Mouse (Mus musculus) heart, embryonic 12.5 days (tissue): Measurements from ENCODE around the gene Cacna1c. TPM values are rescaled to one million over a fixed set of nuclear protein-coding genes. Genes with fewer than 3 reads are reported as not detected.

Source experiments
- ATAC-seq: fragments of 200-750 bp; cut with Nextera tagmentation; 2 replicates; pipeline ENCODE4 v1.8.0; 2017; ENCODE audit warnings: moderate TSS enrichment, moderate library complexity; ENCODE audit not compliant: insufficient number of reproducible peaks, low FRiP score
- H3K27ac ChIP-seq: fragments of 300-500 bp; sonication (generic); 2 replicates; pipeline ENCODE4 v1.5.1; 2016; ENCODE audit warnings: mild to moderate bottlenecking, moderate library complexity; ENCODE audit not compliant: poor library complexity, severe bottlenecking
- H3K27me3 ChIP-seq: fragments of 300-500 bp; sonication (generic); replicated peaks from 2 replicates; pipeline ENCODE4 v1.6.1; 2016; ENCODE audit warnings: mild to moderate bottlenecking, moderate library complexity
- H3K36me3 ChIP-seq: fragments of 300-500 bp; sonication (generic); 2 replicates; pipeline ENCODE4 v1.6.1; 2016; ENCODE audit warnings: mild to moderate bottlenecking, moderate library complexity
- H3K4me1 ChIP-seq: fragments of 300-500 bp; sonication (generic); replicated peaks from 2 replicates; pipeline ENCODE4 v1.6.1; 2016; ENCODE audit warnings: mild to moderate bottlenecking
- H3K4me2 ChIP-seq: fragments of 300-500 bp; sonication (generic); 2 replicates; pipeline ENCODE4 v1.6.1; 2016; ENCODE audit warnings: mild to moderate bottlenecking, moderate library complexity
- H3K4me3 ChIP-seq: fragments of 300-500 bp; sonication (generic); 2 replicates; pipeline ENCODE4 v1.5.1; 2016; ENCODE audit warnings: mild to moderate bottlenecking
- H3K9ac ChIP-seq: fragments of 300-500 bp; sonication (generic); 2 replicates; pipeline ENCODE4 v1.6.1; 2016; ENCODE audit warnings: mild to moderate bottlenecking, moderate library complexity
- H3K9me3 ChIP-seq: fragments of 300-500 bp; sonication (generic); replicated peaks from 2 replicates; pipeline ENCODE4 v1.6.1; 2016; ENCODE audit warnings: mild to moderate bottlenecking, moderate library complexity
- WGBS: fragments of 180-500 bp; shearing (Covaris S2); methylation state at CpG from one replicate; pipeline ENCODE4 v1.1.7; 2016; 5-methylcytosine and 5-hydroxymethylcytosine counted together
- polyA plus RNA-seq: library from polyadenylated mRNA; unstranded; fragments of >200 nt; fragmentation: Nextera tagmentation; extraction: Ambion mirVana; gene quantifications from 2 replicates; pipeline ENCODE4 v1.2.1, GENCODE M21; 2016

Cacna1c gene
- polyA plus RNA-seq, 1 experiment from 2014 or later = 58.1 TPM

DNA sequence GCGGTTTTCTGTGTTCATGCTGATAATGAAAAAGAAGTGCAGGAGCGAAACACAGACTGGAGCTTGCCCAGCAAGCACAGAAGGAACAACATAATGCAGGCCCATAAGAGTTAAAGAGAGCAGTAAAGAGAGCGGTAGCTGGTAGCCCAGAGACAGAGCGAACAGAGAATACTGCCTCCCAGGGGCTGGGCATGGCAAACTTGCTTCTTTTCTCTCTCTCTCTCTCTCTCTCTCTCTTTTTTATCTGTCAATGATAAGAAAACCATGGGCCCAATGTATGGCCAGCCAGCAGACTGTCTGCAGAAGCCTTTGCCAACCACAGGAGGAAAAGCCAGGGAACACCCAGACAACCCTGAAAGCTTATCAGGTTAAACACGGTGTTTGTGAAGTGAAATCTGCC lies 365.4 kb downstream of the Cacna1c start:
- H3K27ac ChIP-seq = no peak overlapping the region

DNA sequence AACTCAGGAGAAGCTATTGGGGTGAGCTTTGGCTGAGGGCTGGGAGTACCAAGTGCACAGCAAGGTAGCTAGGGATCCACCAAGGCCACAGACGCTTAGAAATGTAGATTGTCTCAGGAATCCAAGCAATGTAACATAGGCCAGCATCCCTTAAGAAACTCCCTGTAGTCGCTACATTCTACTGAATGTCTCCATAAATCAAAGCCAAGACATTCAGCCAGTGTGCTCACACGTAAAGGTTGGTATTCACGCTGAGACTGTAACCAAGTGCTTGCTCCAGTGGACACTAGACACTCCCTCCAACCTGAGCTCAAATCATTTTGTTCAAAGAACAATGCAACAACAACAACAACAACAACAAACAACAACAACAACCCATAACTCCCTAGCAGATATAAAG lies 368.0 kb downstream of the Cacna1c start:
- H3K27ac ChIP-seq = 0 out of 2 replicates have a peak overlapping the region, but pooled peaks have one; percentile 1
- H3K9me3 ChIP-seq = no peaks in the 10 kb centered on the region
- H3K9ac ChIP-seq = no peak overlapping the region
- no peak overlapping the region for H3K4me3 ChIP-seq
- H3K4me2 ChIP-seq = no peak overlapping the region
- no peak for ATAC-seq
- no peaks in the 10 kb centered on the region for H3K36me3 ChIP-seq
- H3K4me1 ChIP-seq = peaks cover 71% of the 10 kb centered on the region
- WGBS = 63% methylated on average over 4 of the region's 4 CpGs
- H3K27me3 ChIP-seq = no peaks in the 10 kb centered on the region

More for the DNA sequence above, 365.4 kb downstream of the Cacna1c start:
- peaks cover 70% of the 10 kb centered on the region for H3K4me1 ChIP-seq
- H3K4me2 ChIP-seq = no peak overlapping the region
- no peak for ATAC-seq
- WGBS = 52% methylated on average over 5 of the region's 5 CpGs
- H3K4me3 ChIP-seq = no peak overlapping the region
- H3K27me3 ChIP-seq = no peaks in the 10 kb centered on the region
- H3K9me3 ChIP-seq = no peaks in the 10 kb centered on the region
- H3K36me3 ChIP-seq = no peaks in the 10 kb centered on the region
- H3K9ac ChIP-seq = no peak overlapping the region

DNA sequence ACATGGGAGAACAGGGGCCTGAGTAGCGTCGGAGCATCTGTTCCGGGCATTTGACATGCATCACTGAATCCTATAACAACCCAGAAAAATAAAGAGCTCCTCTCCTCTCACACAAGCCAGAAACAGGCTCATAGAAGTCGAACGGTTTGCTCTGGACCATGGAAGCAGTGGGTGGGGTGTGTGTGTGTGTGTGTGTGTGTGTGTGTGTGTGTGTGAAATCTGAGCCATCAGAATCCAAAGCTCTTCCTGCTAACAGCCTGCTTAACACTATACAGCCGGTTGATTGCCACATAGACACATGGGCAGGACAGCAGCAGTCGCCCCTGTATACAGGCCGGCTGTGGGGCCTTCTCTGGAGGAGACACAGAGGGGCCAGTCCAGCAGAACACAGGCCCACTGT lies 368.7 kb downstream of the Cacna1c start:
- WGBS = 54% methylated on average over 8 of the region's 8 CpGs
- Histone ChIP-seq H3K9ac (no peak overlapping the region), H3K36me3 (no peaks in the 10 kb centered on the region), H3K4me2 (no peak overlapping the region), H3K4me1 (peaks cover 73% of the 10 kb centered on the region), H3K27ac (0 out of 2 replicates have a peak overlapping the region, but pooled peaks have one; percentile 1), H3K9me3 (no peaks in the 10 kb centered on the region), H3K4me3 (no peak overlapping the region), H3K27me3 (no peaks in the 10 kb centered on the region)
- 0 out of 2 replicates have a peak, but pooled peaks have one; percentile 49 for ATAC-seq

DNA sequence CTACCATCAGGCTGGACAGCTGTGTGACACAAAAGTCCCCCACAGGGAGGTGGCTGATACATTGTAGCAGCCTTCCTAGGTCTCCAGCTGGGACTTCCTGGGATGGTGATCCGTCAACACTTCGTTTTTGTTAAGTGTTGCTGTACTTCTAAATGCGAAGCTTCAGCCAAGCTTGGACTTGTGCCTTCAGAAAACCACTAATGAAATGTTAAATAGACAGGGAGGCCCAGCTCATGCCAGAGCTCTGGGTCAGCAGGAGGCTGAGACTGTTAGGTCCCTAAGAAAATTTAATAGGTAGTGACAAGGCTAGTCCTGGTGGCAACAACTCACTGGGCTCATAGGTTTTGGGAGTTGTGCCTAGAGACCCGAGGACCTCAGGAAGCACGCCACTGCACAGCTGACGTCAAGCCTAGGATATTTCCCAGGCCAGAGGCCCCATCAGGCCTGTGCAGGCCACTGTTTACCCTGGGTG lies 370.8 kb downstream of the Cacna1c start:
- Histone ChIP-seq H3K4me2 (no peak overlapping the region), H3K27ac (no peak overlapping the region)

GRCm38 (mm10) chr6:118821536-118821935 lies 374.7 kb downstream of the Cacna1c start:
- no peaks in the 10 kb centered on the region for H3K36me3 ChIP-seq
- WGBS = 77% methylated on average over 5 of the region's 5 CpGs
- no peak for ATAC-seq
- H3K4me1 ChIP-seq = peaks cover 82% of the 10 kb centered on the region
- no peak overlapping the region for H3K4me3 ChIP-seq
- no peaks in the 10 kb centered on the region for H3K9me3 ChIP-seq
- no peak overlapping the region; the same call in 1 of the 2 replicates for H3K27ac ChIP-seq
- H3K9ac ChIP-seq = 0 out of 2 replicates have a peak overlapping the region, but pooled peaks have one; percentile 6
- H3K27me3 ChIP-seq = no peaks in the 10 kb centered on the region
- H3K4me2 ChIP-seq = no peak overlapping the region

More for the DNA sequence above, 370.8 kb downstream of the Cacna1c start:
- WGBS = 45% methylated on average over 6 of the region's 6 CpGs
- no peak overlapping the region for H3K9ac ChIP-seq
- no peaks in the 10 kb centered on the region for H3K9me3 ChIP-seq
- no peak for ATAC-seq
- H3K36me3 ChIP-seq = no peaks in the 10 kb centered on the region
- peaks cover 78% of the 10 kb centered on the region for H3K4me1 ChIP-seq
- no peak overlapping the region for H3K4me3 ChIP-seq
- no peaks in the 10 kb centered on the region for H3K27me3 ChIP-seq

GRCm38 (mm10) chr6:118819657-118820056 lies 376.6 kb downstream of the Cacna1c start:
- Histone ChIP-seq H3K27ac (peak overlapping the region; percentile 72), H3K27me3 (no peaks in the 10 kb centered on the region), H3K4me1 (peaks cover 65% of the 10 kb centered on the region), H3K9ac (no peak overlapping the region), H3K36me3 (no peaks in the 10 kb centered on the region), H3K9me3 (no peaks in the 10 kb centered on the region), H3K4me3 (no peak overlapping the region), H3K4me2 (peak overlapping the region; percentile 11; the same call in 1 of the 2 replicates)
- 0 out of 2 replicates have a peak, but pooled peaks have one; percentile 43 for ATAC-seq
- WGBS = 39% methylated on average over 7 of the region's 7 CpGs

- no peaks in the 10 kb centered on the region for H3K9me3 ChIP-seq
- no peak overlapping the region for H3K4me3 ChIP-seq
- no peak overlapping the region for H3K9ac ChIP-seq
- H3K4me2 ChIP-seq = no peak overlapping the region
- no peak overlapping the region for H3K27ac ChIP-seq
- no peak for ATAC-seq
- no peaks in the 10 kb centered on the region for H3K36me3 ChIP-seq
- H3K4me1 ChIP-seq = peaks cover 56% of the 10 kb centered on the region
- H3K27me3 ChIP-seq = no peaks in the 10 kb centered on the region
- WGBS = 38% methylated on average over 5 of the region's 5 CpGs
Observed at GRCm38 (mm10) chr6:118817928-118818503, 378.2 kb downstream of the Cacna1c start.

DNA sequence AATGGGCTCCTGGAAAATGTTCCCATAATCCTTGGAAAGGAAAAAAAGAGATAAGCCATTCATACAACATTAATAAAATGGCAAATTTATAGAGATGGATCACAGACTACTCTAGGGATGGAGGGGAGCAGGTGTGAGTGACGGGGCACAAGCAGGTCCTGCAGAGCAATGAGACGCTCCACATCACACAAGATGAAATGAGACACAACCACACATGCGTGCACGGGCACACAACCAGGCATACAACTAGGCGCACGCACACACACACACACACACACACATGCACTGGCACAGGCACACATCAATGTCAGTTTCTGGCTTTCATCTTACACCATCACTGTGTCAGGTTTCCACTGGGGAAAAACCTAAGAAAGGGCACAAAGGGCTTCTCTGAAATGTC lies 380.0 kb downstream of the Cacna1c start:
- ATAC-seq = no peak
- no peak overlapping the region for H3K9ac ChIP-seq
- H3K27ac ChIP-seq = no peak overlapping the region
- H3K4me2 ChIP-seq = no peak overlapping the region
- WGBS = 93% methylated on average over 6 of the region's 6 CpGs
- H3K27me3 ChIP-seq = no peaks in the 10 kb centered on the region
- H3K4me3 ChIP-seq = no peak overlapping the region
- no peaks in the 10 kb centered on the region for H3K9me3 ChIP-seq
- peaks cover 52% of the 10 kb centered on the region for H3K4me1 ChIP-seq
- H3K36me3 ChIP-seq = no peaks in the 10 kb centered on the region

GRCm38 (mm10) chr6:118812556-118812955 lies 383.7 kb downstream of the Cacna1c start:
- WGBS = 54% methylated on average over 3 of the region's 3 CpGs
- H3K36me3 ChIP-seq = no peaks in the 10 kb centered on the region
- H3K4me3 ChIP-seq = no peak overlapping the region
- no peaks in the 10 kb centered on the region for H3K9me3 ChIP-seq
- H3K27me3 ChIP-seq = no peaks in the 10 kb centered on the region
- no peak overlapping the region for H3K9ac ChIP-seq
- no peak for ATAC-seq
- no peak overlapping the region for H3K4me2 ChIP-seq
- no peak overlapping the region for H3K27ac ChIP-seq
- peaks cover 45% of the 10 kb centered on the region for H3K4me1 ChIP-seq

DNA sequence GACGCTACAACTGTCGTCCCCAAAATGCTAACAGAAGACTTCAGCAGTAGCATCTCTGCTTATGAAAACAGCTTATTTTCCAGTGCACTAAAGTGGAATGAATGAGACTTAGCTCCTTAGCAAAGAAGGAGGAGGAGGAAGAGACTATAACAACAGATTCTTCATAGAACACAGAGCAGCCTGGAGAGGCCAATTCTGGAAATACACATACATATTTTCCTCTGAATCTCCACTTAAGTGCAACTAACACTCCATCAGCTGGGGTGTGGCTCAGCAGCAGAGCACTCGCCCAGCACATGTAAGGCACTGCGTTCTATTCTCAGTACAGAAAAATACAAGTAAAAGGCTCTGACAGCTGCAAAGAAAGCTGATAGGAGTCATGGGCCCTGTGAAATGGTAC lies 384.2 kb downstream of the Cacna1c start:
- ATAC-seq = no peak
- Histone ChIP-seq H3K4me1 (peaks cover 51% of the 10 kb centered on the region), H3K4me2 (no peak overlapping the region), H3K27me3 (no peaks in the 10 kb centered on the region), H3K9me3 (no peaks in the 10 kb centered on the region), H3K4me3 (no peak overlapping the region), H3K9ac (no peak overlapping the region), H3K27ac (no peak overlapping the region), H3K36me3 (no peaks in the 10 kb centered on the region)
- 70% methylated on average over 4 of the region's 4 CpGs for WGBS

GRCm38 (mm10) chr6:118810834-118811233 lies 385.4 kb downstream of the Cacna1c start:
- Histone ChIP-seq H3K27ac (no peak overlapping the region), H3K4me3 (no peak overlapping the region), H3K36me3 (no peaks in the 10 kb centered on the region), H3K4me1 (peaks cover 62% of the 10 kb centered on the region), H3K27me3 (no peaks in the 10 kb centered on the region), H3K9me3 (no peaks in the 10 kb centered on the region), H3K9ac (no peak overlapping the region), H3K4me2 (no peak overlapping the region)
- ATAC-seq = no peak
- 44% methylated on average over 1 of the region's 1 CpGs for WGBS

DNA sequence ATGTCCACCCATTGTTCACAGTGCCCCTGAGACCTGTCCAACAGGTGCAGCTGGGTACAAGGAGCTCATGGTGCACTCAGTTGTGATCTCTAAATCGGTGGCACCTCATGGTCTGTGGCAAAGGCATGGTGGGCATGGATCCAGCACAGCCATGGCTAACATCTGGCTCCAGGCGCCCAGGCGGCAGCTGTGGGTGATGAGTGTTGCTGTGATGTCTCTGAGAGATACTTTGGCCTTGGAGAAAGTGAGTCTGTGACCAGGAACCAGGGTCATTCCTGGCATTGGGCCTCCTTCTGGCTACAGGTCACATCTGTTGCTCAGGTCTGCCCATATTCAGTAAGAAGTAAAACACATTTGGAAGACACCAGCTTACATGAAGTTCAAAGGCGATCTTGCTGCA lies 391.1 kb downstream of the Cacna1c start:
- 44% methylated on average over 4 of the region's 4 CpGs for WGBS
- ATAC-seq = no peak
- peaks cover 98% of the 10 kb centered on the region for H3K4me1 ChIP-seq
- no peak overlapping the region for H3K4me3 ChIP-seq
- no peak overlapping the region for H3K9ac ChIP-seq
- peak overlapping the region; percentile 45 for H3K4me2 ChIP-seq
- H3K9me3 ChIP-seq = no peaks in the 10 kb centered on the region
- H3K36me3 ChIP-seq = no peaks in the 10 kb centered on the region
- peak overlapping the region; percentile 70; the same call in 1 of the 2 replicates for H3K27ac ChIP-seq
- H3K27me3 ChIP-seq = no peaks in the 10 kb centered on the region
